Mouse (Mus musculus) liver, postnatal 0 days (tissue): ENCODE measurements around the gene Plekhm3.

Experiments
- CTCF ChIP-seq: sonication (generic); IDR thresholded peaks from 2 replicates; pipeline ENCODE4 v1.5.1; 2016; ENCODE audit warnings: antibody characterized with exemption, low read depth
- EP300 ChIP-seq: IDR thresholded peaks from 2 replicates; pipeline ENCODE4 v1.6.1; 2016; ENCODE audit warnings: antibody characterized with exemption, low read depth, mild to moderate bottlenecking

GRCm38 (mm10) chr1:64791826-64792225 is 164.8 kb downstream of the Plekhm3 start:
- TF ChIP-seq CTCF (no peak), EP300 (no peak)
